Mouse (Mus musculus): Measurements from ENCODE around the gene Zcchc14.
A peak's percentile ranks its signal among the peaks of the same experiment; 100 is the strongest.

Gene Zcchc14

GRCm38 (mm10) chr8:121552506-121552905 lies 100.2 kb downstream of the Zcchc14 start:
- no peak for DNase-seq (ENCODE audit: low read depth, low spot score)

GRCm38 (mm10) chr8:121551065-121551985 lies 101.4 kb downstream of the Zcchc14 start:
- peak; percentile 96 for DNase-seq (ENCODE audit: low read depth, low spot score)

GRCm38 (mm10) chr8:121550056-121550455 lies 102.6 kb downstream of the Zcchc14 start:
- no peak for DNase-seq (ENCODE audit: low read depth, low spot score)

Data from skeletal muscle tissue, adult 2 months (tissue).